8 mouse cellular contexts compared by ENCODE assay signal in genomic region chr9:113629632-113630031, GRCm38 (mm10).
DNase-seq lines count a peak whose midpoint lies in the region; ATAC-seq lines count a peak whose summit lies in the region.

No protein-coding gene starts in this region.

- H3K4me3 ChIP-seq in heart, embryonic 12.5 days, result no peak overlapping the region
- no peak overlapping the region for H3K4me3 ChIP-seq in hindbrain, embryonic 10.5 days
- H3K4me3 ChIP-seq in neural tube, embryonic 14.5 days (ENCODE audit: low read depth, low read length), result no peak overlapping the region

- 5% methylated on average over 9 of the region's 9 CpGs for WGBS in heart, embryonic 12.5 days
- 11% methylated on average over 9 of the region's 9 CpGs for WGBS in hindbrain, embryonic 10.5 days
- under 1% methylated on average over 9 of the region's 9 CpGs for whole genome bisulfite sequencing in neural tube, embryonic 14.5 days

- no peaks in the 10 kb centered on the region for H3K27me3 ChIP-seq in heart, embryonic 12.5 days (replicated peaks)
- no peaks in the 10 kb centered on the region for H3K27me3 ChIP-seq in hindbrain, embryonic 10.5 days (ENCODE audit: insufficient read depth, poor library complexity, severe bottlenecking)
- H3K27me3 ChIP-seq in neural tube, embryonic 14.5 days (ENCODE audit: control insufficient read depth, insufficient read depth, low read length), result no peaks in the 10 kb centered on the region

- H3K9me3 ChIP-seq in heart, embryonic 12.5 days (replicated peaks), result no peaks in the 10 kb centered on the region; the same call in none of the 2 replicates
- peaks cover 4% of the 10 kb centered on the region for H3K9me3 ChIP-seq in hindbrain, embryonic 10.5 days
- H3K9me3 ChIP-seq in neural tube, embryonic 14.5 days (ENCODE audit: control insufficient read depth, low read length), result no peaks in the 10 kb centered on the region; the same call in 1 of the 2 replicates

- no peak overlapping the region for H3K27ac ChIP-seq in heart, embryonic 12.5 days (ENCODE audit: poor library complexity, severe bottlenecking)
- H3K27ac ChIP-seq in hindbrain, embryonic 10.5 days, result no peak overlapping the region
- no peak overlapping the region for H3K27ac ChIP-seq in neural tube, embryonic 14.5 days (ENCODE audit: low read depth, low read length)

- intact Hi-C loops in heart, postnatal 10 days (cut with DNase I), result loop anchor here (2.0 to 5.0 kb wide), 2 partner anchors 101 to 187 kb away; no protein-coding TSS in a partner anchor
- intact Hi-C loops in left cerebral cortex, postnatal 10 days (cut with DNase I), result loop anchor here (5.0 to 10.0 kb wide), 4 partner anchors 112 to 895 kb away; no protein-coding TSS in a partner anchor

- H3K9ac ChIP-seq in heart, embryonic 12.5 days, result no peak overlapping the region
- H3K9ac ChIP-seq in neural tube, embryonic 14.5 days (replicated peaks; ENCODE audit: low read depth, low read length), result no peak overlapping the region; the same call in 1 of the 2 replicates

- peaks cover 8% of the 10 kb centered on the region for H3K4me1 ChIP-seq in heart, embryonic 12.5 days (replicated peaks)
- 0 out of 2 replicates have a peak, but pooled peaks cover 4% of the 10 kb centered on the region for H3K4me1 ChIP-seq in hindbrain, embryonic 10.5 days (replicated peaks)
- H3K4me1 ChIP-seq in neural tube, embryonic 14.5 days (ENCODE audit: control insufficient read depth, insufficient read depth, low read length), result no peaks in the 10 kb centered on the region

- H3K4me2 ChIP-seq in heart, embryonic 12.5 days, result no peak overlapping the region
- no peak overlapping the region for H3K4me2 ChIP-seq in neural tube, embryonic 14.5 days (ENCODE audit: low read depth, low read length)

- DNase-seq in heart, postnatal 10 days, result peak; percentile 43 to 70
- peak; percentile 37 for DNase-seq in MN1 (ENCODE audit: low spot score)
- DNase-seq in cerebellum, postnatal 4 days (ENCODE audit: low spot score in 2 of 2), result peak; percentile 55 to 75
- peak; percentile 59 for DNase-seq in hindbrain, embryonic 10.5 days (ENCODE audit: low spot score)
- DNase-seq in left cerebral cortex, postnatal 10 days (ENCODE audit: extremely low spot score in 1 of 2, low spot score in 2 of 2), result peak; percentile 71 to 89
- DNase-seq in testis, postnatal 10 days (ENCODE audit: low spot score), result no peak

- H3K36me3 ChIP-seq in heart, embryonic 12.5 days, result no peaks in the 10 kb centered on the region
- no peaks in the 10 kb centered on the region for H3K36me3 ChIP-seq in hindbrain, embryonic 10.5 days
- no peaks in the 10 kb centered on the region for H3K36me3 ChIP-seq in neural tube, embryonic 14.5 days (ENCODE audit: control insufficient read depth, insufficient read depth, low read length)

- ATAC-seq in heart, embryonic 12.5 days (ENCODE audit: insufficient number of reproducible peaks, low FRiP score), result no peak
- peak; percentile 65; the same call in 1 of the 2 replicates for ATAC-seq in neural tube, embryonic 14.5 days (ENCODE audit: low read depth)
